Mouse (Mus musculus) ovary, adult 18-20 months (tissue): ENCODE measurements at regions not wholly inside any gene's neighbourhood (a gene's known extent, or its start where the extent isn't known, plus 50 kb on each side); places are given as distances from the start of the nearest gene placed in this dataset.
"Not testable (repeated sequence)": the region's sequence is repeated elsewhere in the genome, so short reads cannot be mapped to it uniquely, and the experiment has no call there.

Source experiments
- DNase-seq: peaks from one replicate; pipeline ENCODE4 v3.0.0; 2022; ENCODE audit warnings: low spot score, mixed read lengths

DNA sequence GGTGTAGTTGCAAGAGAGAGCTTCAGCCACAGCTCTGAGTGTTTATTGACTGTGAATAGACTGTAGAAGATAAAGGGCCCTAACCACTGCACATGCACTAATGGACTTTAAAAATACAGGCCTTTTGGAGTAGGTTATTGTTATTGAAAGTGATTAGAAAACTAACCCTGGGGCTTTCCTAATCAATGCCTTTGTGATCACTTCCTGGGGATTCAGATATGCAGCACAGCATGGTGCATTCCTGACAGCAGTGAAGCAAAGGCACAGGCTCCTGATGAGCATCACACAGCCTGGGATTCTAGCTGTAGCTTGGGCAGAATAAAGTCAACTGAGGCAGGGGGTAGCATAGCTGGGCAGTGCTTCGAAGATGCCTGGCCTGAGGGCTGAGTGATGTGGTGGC is 87.3 kb downstream of the Gm11077 start:
- no peak for DNase-seq

DNA sequence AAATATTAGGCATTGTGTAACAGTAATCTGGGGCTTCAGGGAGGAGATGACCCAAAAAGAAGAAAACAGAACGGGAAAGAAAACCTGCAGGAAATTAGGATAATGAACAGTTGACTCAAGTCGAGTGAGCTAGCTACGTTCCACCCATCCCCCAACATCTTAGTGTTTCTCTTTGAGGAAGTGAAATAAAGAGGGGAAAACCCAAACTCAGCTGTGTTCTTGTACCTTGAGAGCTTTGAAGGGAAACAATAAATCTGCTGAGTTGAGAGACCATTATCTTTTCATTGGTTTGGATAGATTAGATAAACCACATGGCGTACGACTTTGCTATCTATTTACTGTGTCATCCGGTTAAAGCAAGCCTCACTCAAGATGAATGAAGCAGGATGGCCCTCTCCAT is 87.7 kb downstream of the Gm11077 start:
- no peak for DNase-seq

DNA sequence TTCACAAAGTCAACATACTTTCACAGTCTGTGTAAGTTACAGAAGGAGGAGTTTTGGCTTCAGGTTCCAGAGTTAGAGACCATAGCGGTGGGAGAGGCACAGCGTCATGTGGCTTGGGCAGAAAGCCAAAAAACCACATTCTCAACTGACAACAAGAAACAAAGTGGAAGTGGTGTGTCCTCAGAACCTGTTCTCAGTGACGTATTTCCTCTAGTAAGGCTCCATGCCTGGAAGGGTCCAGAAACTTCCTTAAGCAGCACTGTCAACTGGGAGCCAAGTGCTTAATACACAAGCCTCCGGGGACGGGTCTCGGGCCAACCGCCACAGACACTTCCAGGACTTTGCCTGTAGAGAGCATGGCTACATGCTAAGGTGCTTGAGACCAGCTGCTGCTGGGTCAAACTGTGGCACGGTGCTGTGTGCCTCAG is 90.4 kb downstream of the Gm11077 start:
- DNase-seq = no peak

DNA sequence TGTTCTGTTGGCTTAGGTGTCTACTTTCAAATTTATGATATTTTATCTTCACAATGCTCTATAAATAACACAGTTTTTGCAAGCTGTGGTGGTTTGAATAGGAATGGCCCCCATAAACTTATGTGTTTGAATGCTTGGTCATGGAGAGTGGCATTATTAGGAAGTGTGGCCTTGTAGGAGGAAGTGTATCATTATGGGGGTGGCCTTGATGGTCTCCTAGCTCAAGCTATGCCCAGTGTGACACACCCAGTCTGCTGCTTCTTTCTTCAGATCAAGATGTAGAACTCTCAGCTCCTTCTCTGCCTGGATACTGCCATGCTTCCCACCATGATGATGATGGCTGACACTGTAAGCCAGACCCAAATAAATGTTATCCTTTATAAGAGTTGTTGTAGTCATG is 97.4 kb downstream of the Gm11077 start:
- DNase-seq = no peak

DNA sequence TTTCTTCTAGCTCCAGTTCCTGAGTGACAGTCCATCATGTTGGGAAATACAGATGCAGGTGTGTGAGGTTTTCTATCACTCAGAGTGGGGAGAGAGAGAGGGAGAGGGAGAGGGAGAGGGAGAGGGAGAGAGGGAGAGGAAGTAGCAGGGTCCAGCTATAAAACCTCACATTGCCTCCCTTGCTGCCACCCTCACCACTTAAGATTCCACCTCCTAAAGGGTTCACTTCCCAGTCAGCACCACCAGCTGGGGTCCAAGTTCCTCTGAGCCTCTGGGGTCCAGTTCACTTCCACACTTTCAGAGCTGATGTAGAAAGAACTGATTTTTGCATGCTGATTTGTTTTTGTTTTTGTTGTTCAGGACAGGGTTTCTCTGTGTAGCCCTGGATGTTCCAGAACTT is 98.6 kb downstream of the Gm11077 start:
- DNase-seq = no peak

DNA sequence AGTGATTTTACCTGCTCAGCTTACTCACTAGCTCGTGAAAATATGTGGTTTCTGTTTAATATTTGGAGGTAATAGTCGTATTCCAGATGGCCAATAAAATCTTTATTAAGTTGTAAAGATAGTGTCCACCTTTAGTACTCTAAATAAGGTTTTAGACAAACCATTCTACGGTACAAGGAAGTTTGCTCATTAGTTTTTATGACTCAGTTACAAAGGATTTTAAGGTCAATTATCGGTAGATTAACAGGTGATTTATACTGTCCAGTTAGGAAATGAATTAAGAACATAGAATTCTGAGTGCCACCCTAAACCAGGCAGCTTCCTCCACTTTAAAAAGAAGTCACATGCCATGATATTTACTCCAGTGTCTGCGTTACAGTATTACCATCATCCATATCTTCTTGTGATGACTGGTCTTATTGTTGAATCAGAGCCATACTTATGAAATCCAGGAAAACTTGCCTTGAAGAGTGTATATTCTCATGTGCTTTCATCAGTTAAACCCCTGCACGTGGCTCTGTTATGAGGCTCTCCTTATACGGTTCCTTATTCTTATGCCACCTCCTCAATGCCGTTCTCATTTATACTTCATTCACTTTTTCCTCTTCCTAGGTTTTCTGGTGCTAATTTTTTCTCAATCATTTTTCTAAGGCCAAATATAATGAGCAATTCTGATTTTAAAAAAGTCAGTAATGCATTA is 114.4 kb downstream of the Gm11077 start:
- no peak for DNase-seq

DNA sequence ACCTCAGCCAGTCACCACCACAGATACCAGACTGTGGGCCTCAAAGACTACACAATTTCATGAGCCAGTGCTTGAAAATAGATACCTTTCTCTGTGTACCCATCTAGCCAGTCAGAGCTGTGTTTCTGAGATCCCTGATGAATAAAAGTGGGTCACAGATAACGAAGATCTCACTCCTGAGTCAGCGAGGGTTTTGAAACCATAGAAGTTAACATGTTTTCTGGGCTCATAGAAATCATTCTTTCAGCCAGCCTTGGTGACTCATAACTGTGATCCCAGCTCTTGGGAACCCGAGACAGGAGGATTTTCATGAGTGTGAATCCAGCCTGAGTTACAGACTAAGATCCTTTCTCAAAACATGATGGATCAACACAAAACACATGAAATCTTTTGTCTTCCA is 118.1 kb downstream of the Gm11077 start:
- DNase-seq = no peak

DNA sequence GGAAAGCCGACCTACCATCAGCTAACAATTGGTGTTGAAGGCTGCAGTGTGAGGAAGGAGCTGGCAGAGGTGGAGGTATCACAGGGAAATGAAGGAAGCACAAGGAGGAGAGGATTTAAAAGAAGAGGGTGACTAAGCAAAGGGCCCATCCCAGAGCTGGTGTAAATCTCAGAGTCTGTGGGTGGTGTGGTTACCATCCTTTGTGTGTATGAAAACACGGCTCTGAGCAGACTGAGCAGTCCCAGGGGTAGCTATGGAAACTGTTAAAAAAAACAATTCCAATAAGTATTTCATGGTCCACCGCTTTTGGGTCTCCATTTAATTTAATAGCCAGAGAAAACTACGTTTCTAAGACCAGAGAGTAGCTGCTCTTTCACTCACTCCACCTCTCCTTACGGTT is 123.3 kb downstream of the Gm11077 start:
- no peak for DNase-seq

DNA sequence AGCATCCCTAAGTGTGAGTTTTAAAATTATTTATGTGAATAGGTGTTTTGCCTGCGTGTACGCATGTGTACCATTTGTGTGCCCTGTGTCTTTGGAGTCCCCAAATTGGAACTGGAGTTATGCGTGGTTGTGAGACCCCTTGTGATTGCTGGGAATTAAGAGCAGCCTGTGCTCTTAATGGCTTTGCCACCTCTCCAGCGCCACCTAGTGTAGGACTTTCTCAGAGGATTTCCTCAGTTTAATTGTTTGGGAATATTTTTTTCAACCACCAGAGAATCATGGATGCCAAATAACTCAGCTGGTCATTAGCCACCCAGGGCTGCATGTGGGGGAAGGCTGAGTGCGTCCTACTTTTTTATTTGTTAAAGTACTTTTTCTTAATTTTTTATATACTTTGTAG is 124.4 kb downstream of the Gm11077 start:
- DNase-seq = no peak

DNA sequence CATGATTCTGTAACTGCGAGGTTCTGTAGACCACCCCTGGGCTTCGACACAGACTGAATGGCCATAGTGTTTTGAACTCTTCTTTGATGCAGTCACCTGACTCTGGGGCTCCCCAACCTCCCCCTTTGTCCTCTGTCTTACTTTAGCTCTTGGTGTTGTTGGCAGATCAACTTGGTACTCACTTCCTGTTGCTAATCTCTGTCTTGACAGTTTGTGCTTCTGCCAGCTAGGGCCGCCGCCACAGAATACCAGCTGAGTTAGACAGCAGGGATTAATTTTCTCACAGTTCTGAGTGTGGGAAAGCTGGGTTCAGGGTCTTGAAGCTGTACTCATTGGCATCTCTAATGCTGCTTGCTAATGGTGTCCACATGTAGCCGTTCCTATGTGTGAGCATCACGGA is 125.6 kb downstream of the Gm11077 start:
- DNase-seq = no peak

DNA sequence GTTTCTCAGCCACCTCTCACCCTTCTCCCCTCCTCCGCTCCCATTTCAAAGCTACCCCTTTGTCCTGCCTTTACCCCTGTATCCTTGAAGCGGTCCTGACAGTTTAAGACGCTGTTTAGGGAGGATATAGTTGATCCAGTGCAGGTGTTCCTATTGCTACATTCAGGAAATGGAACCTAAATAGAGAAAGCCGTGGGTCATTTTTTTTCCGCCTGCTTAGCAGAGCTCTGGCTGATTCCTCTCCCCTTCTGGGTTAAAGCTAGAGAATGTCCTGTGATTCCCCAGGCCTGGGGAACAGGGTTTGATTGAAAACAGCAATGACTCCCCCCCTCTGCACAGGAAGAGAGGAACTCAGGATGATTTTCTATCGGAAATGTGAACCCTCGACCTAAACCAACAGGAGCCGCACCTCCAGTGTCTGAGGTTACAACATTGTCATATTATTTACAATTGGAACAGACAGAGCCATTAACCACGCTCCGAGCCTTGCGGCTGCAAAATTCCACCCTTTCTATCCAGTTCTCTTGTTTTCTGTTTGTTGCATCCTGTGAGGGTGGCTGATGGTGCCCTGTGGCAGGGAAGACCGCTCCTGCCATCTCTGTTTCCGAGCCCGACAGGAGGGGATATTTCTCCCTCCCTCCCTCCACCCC is 127.5 kb downstream of the Gm11077 start:
- no peak for DNase-seq

DNA sequence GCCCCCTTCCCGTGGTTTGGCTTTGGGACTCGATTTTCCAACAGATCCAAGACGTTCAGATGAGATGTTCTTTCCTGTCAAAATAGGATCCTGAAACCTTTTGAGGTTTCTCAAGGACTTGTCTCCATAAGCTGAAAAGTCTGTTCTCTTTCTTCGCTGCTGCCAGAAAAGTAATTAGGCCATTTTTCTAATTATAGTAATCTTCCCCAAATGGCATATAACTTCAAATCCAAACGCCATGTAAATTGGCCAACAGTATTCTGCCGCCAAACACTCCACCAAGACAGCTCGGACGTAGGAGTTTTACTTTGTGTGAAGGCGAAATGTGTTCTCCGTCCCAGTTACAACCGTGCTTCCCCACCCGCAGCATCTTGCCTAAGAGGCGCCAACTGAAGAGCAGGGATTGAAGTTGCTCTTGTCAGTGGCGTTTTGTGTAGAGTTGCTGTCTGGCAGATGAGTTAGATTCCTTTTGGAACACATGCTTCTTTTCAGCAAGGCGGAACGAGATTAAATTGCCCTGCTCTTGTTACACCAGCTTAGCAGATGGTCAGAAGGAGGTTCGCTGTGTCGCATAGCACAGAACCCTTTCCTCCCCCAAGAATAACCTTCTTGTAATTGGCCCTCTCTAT is 128.1 kb downstream of the Gm11077 start:
- no peak for DNase-seq

DNA sequence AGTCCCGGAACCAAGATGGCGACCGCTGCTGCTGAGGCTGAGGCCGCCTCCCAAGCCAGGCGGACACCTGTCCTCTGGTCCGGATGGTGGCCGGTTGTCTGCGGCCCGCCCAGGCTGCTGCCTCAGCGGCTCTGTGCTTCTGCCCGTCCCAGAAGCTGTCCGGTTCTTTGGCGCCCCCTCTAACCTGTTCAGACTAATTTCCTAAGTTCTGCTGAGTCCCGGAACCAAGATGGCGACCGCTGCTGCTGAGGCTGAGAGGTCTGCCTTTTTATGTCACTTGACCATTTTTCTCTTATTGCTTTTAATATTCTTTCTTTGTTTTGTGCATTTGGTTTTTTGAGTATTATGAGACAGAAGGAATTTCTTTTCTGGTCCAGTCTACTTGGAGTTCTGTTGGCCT is 140.4 kb downstream of the Gm11077 start:
- DNase-seq = not testable (repeated sequence)

DNA sequence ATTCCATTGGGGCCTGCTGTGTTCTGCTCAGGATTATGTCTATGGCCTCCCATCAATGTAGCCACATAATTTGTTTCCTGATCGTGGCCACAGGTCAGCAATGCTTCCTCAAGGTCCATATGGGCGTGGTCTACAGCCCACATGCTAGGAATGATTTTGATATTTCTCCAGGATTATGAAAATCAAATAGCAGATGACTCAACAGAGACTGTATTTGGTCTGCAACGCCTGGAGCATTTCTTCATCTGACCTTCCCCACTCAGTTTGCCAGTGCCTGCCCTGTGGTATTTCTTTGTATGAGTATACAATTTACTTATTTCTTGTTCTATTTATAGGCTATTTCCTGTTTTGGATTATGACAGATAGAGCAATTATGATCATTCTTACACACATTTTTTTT is 145.7 kb downstream of the Gm11077 start:
- no peak for DNase-seq

DNA sequence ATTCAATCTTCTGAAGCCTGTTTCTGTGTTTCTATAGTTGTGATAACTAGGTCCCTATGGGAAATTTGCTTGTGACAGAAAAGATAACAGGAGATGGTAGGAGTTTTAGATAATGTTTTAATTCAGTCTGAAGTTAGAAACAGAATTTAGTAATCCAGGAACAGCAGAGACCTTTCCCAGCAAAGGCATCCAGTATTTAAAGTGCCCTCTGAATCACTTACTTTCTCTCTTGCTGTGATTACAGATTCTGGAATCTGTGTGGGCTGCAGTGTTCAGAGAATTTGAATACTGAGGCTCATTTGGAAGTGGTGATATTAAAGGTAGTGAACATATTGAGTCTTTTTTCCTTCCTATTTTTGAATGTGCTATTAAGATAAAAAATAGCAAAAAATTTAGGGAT is 154.6 kb downstream of the Gm11077 start:
- no peak for DNase-seq

DNA sequence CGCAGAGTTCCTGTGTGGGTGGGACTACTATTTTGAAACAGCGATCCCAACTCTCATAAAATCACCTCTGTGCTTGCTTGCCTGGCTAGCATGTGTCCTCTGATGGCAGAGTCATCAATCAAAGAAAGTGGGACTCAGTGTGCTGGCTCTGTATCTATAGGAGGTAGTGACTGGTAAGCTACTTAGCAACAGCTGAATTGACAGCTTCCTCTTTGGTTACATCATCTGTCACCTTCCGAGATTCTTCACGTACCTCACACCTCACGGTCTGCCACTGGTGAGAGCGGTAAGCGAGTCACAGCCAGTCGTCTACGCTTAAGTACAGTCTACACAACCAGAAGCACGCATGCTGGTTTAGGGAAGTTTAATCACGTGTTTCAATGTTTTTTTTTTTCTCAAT is 159.5 kb downstream of the Gm11077 start:
- no peak for DNase-seq

DNA sequence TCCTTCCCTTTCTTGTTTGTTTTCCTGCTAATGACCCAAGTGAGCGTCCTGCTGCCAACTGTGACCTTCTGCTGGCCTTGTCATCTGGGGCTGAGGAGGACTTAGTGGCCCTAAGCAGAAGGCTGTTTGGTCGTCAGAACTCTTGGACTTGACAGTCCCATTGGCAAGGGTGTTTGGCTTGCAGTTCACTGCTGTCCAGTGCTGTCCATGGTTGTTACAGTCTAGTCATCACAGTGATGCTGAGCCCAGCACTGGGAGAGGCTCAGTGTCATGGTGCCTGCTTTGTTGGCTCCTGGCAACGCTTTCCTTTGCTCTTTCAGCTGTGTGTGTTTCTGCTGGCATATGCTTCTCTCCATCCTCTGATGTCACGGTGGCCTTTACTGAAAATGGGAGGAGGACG is 161.0 kb downstream of the Gm11077 start:
- no peak for DNase-seq

DNA sequence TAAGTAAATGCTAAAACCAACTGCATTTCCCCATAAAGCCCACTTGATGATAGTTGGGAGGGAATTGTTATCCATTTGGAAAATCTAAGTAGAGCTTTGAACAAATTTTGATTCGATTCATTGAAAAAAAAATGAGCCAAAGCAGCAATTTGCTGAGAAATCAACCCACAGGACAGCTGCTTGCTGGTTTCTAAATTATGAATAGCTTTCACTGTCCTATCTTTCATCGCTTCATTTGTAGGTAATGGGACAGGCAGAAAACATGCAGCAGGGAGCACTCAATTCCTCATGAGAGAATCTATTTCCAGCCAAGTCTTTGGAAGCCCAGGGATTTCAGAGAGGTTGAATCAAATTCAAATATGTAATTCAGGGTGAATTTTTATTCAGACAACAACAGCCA is 161.5 kb downstream of the Gm11077 start:
- no peak for DNase-seq

DNA sequence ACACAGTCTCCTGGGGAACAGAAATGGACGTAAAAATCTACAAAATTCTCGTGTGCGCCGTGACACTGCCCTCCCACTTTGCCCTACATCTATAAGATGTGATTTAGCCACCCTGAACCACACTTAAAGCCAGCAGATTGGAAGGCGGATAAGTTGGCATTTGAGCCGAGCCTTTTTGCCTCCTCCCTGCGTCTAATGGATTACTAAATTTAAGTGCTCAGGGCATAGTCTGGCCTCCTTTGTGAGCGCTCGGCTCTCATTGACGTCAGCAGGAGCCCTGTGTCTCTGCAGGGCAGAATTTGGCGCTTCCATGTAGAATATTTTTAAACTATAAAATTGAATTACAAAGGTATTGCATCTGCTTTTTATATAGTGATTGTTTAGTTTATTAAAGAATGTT is 165.4 kb downstream of the Gm11077 start:
- DNase-seq = no peak

DNA sequence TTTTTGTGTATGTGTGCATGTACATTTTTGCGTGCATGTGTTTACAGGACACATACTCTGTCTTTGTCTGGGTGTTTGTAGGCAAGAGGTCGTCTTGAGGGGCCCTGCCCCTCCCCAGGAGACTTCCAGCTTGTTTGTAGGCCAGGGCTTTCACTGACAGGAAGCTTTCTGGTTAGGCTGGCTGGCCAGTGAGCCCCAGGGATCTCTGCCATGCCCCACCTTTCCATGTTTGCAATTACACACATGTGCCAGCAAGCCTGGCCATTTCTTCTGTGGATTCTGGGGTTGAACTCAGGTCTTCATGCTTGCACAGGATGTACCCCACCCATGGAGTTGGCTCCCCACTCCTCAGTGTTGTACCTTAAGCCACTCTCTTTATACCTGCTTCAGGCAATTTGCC is 166.4 kb downstream of the Gm11077 start:
- DNase-seq = no peak

DNA sequence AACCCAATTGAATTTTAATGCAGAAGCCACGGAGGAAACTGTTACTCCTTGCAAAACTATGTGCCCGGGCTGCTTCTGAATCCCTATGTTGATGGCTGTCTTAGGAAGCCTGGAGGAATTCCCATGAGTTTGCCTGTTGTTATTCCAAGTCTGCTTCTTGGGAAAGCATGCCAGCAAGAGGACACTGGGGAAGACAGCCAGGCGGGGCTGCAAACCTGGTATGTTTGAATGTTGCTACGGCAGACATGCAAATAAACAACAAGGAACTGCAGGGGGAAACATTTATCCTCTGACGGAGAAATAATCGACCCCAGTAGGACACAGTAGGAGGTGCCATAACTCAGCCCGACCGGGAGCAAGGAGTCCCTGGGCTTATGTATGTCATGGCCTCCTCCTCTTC is 168.0 kb downstream of the Gm11077 start:
- no peak for DNase-seq

DNA sequence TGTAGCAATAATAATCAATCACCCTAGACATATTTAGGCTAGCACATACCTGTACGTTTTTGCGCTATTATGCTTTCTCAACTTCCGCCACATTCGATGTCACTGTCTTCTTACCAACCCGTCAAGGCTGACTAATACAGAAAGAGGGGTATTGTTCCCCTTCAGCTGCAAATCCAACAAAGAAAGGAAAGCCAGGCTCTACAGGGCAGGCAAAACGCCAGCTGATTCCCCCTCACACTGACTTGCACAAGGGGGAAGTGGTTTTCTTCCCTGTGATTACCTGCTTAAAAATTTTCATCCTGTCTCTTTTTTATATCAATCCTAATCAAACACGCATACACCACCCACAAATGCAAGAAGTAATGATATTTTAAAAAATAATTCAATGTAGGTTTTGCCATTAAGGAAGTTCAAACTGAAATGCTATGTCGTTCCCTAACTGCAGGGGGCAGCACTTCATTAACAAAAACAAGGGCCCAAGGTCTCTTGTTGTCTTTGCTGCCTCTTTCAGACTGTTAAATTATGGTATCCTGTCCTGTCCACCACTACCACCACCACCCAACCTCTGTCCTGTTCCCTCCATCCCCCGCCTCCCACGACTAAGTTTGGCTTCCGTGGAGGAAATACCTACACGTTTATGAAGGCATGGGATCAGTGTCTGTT is 195.4 kb downstream of the Gm11077 start:
- DNase-seq = no peak

DNA sequence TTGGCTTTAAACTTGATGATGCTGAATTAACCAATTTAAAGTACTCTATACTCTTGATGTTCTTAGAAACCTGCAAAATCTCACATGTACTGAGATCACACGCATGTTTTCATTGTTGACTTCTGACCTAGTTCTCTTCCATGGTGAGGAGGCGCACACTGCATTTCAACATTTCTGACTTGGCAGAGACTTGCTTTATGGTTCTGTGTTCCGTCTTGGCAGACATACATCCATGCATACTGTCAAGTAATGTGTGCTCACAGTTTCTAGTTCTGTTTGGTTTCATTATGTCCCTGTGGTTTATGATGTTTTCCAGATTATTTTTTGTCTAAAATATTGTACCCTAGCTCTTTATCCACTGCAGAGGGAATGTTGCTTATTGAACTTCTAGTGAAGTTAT is 198.5 kb downstream of the Gm11077 start:
- DNase-seq = no peak
